Mouse (Mus musculus): ENCODE data around the gene Ets1. TPM values are rescaled to one million over a fixed set of nuclear protein-coding genes. Genes with fewer than 3 reads are reported as not detected.

The Ets1 gene
- total and polyA plus RNA-seq, 2 experiments from 2014 or later: 34.3 to 72.7 TPM

- Histone ChIP-seq H3K36me3 (replicated peaks; ENCODE audit: control insufficient read depth, insufficient read depth, low read length) (0 out of 2 replicates have a peak, but pooled peaks cover 5% of the 10 kb centered on the region), H3K9me3 (replicated peaks; ENCODE audit: control insufficient read depth, low read length) (no peaks in the 10 kb centered on the region), H3K4me3 (ENCODE audit: low read depth, low read length) (no peak overlapping the region), H3K4me2 (ENCODE audit: low read depth, low read length) (no peak overlapping the region), H3K4me1 (ENCODE audit: control insufficient read depth, insufficient read depth) (peaks cover 64% of the 10 kb centered on the region), H3K9ac (replicated peaks; ENCODE audit: low read depth, low read length) (no peak overlapping the region), H3K27me3 (ENCODE audit: control insufficient read depth, insufficient read depth, low read length) (no peaks in the 10 kb centered on the region), H3K27ac (ENCODE audit: low read depth) (peak overlapping the region; percentile 63; the same call in 1 of the 2 replicates)
- TF ChIP-seq EP300 (IDR thresholded peaks at IDR 0.05; ENCODE audit: low read depth) (no peak), CTCF (IDR thresholded peaks at IDR 0.05; ENCODE audit: low read depth) (no peak)
- 51% methylated on average over 4 of the region's 4 CpGs for WGBS
- ATAC-seq (ENCODE audit: insufficient read depth, low read depth) (no peak), DNase-seq (ENCODE audit: low spot score) (no peak)
Observed at GRCm38 (mm10) chr9:32713790-32714189, 77.8 kb downstream of the Ets1 start.

- no peaks in the 10 kb centered on the region for H3K9me3 ChIP-seq (replicated peaks; ENCODE audit: control insufficient read depth, low read length)
- H3K36me3 ChIP-seq (replicated peaks; ENCODE audit: control insufficient read depth, insufficient read depth, low read length): 0 out of 2 replicates have a peak, but pooled peaks cover 5% of the 10 kb centered on the region
- ATAC-seq (ENCODE audit: insufficient read depth, low read depth) (no peak), DNase-seq (ENCODE audit: low spot score) (no peak)
- peak overlapping the region; percentile 63 for H3K27ac ChIP-seq (ENCODE audit: low read depth)
- no peak overlapping the region for H3K4me3 ChIP-seq (ENCODE audit: low read depth, low read length)
- no peak overlapping the region for H3K9ac ChIP-seq (replicated peaks; ENCODE audit: low read depth, low read length)
- no peaks in the 10 kb centered on the region for H3K27me3 ChIP-seq (ENCODE audit: control insufficient read depth, insufficient read depth, low read length)
- H3K4me2 ChIP-seq (ENCODE audit: low read depth, low read length): no peak overlapping the region
- 52% methylated on average over 7 of the region's 7 CpGs for WGBS
- TF ChIP-seq EP300 (IDR thresholded peaks at IDR 0.05; ENCODE audit: low read depth) (no peak), CTCF (IDR thresholded peaks at IDR 0.05; ENCODE audit: low read depth) (no peak)
- H3K4me1 ChIP-seq (ENCODE audit: control insufficient read depth, insufficient read depth): peaks cover 64% of the 10 kb centered on the region
Observed at GRCm38 (mm10) chr9:32714487-32714886, 78.5 kb downstream of the Ets1 start.

GRCm38 (mm10) chr9:32715806-32716466 lies 79.9 kb downstream of the Ets1 start:
- Histone ChIP-seq H3K9me3 (replicated peaks; ENCODE audit: control insufficient read depth, low read length) (no peaks in the 10 kb centered on the region), H3K27me3 (ENCODE audit: control insufficient read depth, insufficient read depth, low read length) (no peaks in the 10 kb centered on the region), H3K4me3 (ENCODE audit: low read depth, low read length) (no peak overlapping the region), H3K36me3 (replicated peaks; ENCODE audit: control insufficient read depth, insufficient read depth, low read length) (0 out of 2 replicates have a peak, but pooled peaks cover 5% of the 10 kb centered on the region), H3K4me1 (ENCODE audit: control insufficient read depth, insufficient read depth) (peaks cover 69% of the 10 kb centered on the region), H3K9ac (replicated peaks; ENCODE audit: low read depth, low read length) (no peak overlapping the region), H3K4me2 (ENCODE audit: low read depth, low read length) (0 out of 2 replicates have a peak overlapping the region, but pooled peaks have one; percentile 5), H3K27ac (ENCODE audit: low read depth) (peak overlapping the region; percentile 63)
- TF ChIP-seq CTCF (IDR thresholded peaks at IDR 0.05; ENCODE audit: low read depth) (no peak), EP300 (IDR thresholded peaks at IDR 0.05; ENCODE audit: low read depth) (peak; percentile 78; the same call in 1 of the 2 replicates)
- ATAC-seq (ENCODE audit: insufficient read depth, low read depth) (peak; percentile 87), DNase-seq (ENCODE audit: low spot score) (peak; percentile 91)
- 21% methylated on average over 9 of the region's 9 CpGs for WGBS

- TF ChIP-seq CTCF (IDR thresholded peaks at IDR 0.05; ENCODE audit: low read depth) (no peak), EP300 (IDR thresholded peaks at IDR 0.05; ENCODE audit: low read depth) (no peak)
- Histone ChIP-seq H3K4me2 (ENCODE audit: low read depth, low read length) (no peak overlapping the region), H3K9ac (replicated peaks; ENCODE audit: low read depth, low read length) (no peak overlapping the region), H3K4me1 (ENCODE audit: control insufficient read depth, insufficient read depth) (peaks cover 62% of the 10 kb centered on the region), H3K36me3 (replicated peaks; ENCODE audit: control insufficient read depth, insufficient read depth, low read length) (0 out of 2 replicates have a peak, but pooled peaks cover 2% of the 10 kb centered on the region), H3K4me3 (ENCODE audit: low read depth, low read length) (no peak overlapping the region), H3K27me3 (ENCODE audit: control insufficient read depth, insufficient read depth, low read length) (no peaks in the 10 kb centered on the region), H3K9me3 (replicated peaks; ENCODE audit: control insufficient read depth, low read length) (no peaks in the 10 kb centered on the region), H3K27ac (ENCODE audit: low read depth) (peak overlapping the region; percentile 63)
- ATAC-seq (ENCODE audit: insufficient read depth, low read depth) (no peak), DNase-seq (ENCODE audit: low spot score) (no peak)
- 62% methylated on average over 12 of the region's 12 CpGs for WGBS
Observed at GRCm38 (mm10) chr9:32717268-32717920, 81.4 kb downstream of the Ets1 start.

- Histone ChIP-seq H3K36me3 (replicated peaks; ENCODE audit: control insufficient read depth, insufficient read depth, low read length) (no peaks in the 10 kb centered on the region; the same call in 1 of the 2 replicates), H3K9ac (replicated peaks; ENCODE audit: low read depth, low read length) (no peak overlapping the region), H3K4me2 (ENCODE audit: low read depth, low read length) (no peak overlapping the region), H3K4me1 (ENCODE audit: control insufficient read depth, insufficient read depth) (peaks cover 62% of the 10 kb centered on the region), H3K4me3 (ENCODE audit: low read depth, low read length) (no peak overlapping the region), H3K27ac (ENCODE audit: low read depth) (peak overlapping the region; percentile 63), H3K27me3 (ENCODE audit: control insufficient read depth, insufficient read depth, low read length) (no peaks in the 10 kb centered on the region), H3K9me3 (replicated peaks; ENCODE audit: control insufficient read depth, low read length) (no peaks in the 10 kb centered on the region)
- DNase-seq (ENCODE audit: low spot score) (no peak), ATAC-seq (ENCODE audit: insufficient read depth, low read depth) (no peak)
- TF ChIP-seq EP300 (IDR thresholded peaks at IDR 0.05; ENCODE audit: low read depth): no peak
- TF ChIP-seq CTCF (IDR thresholded peaks at IDR 0.05; ENCODE audit: low read depth): no peak
- 49% methylated on average over 9 of the region's 9 CpGs for WGBS
Observed at GRCm38 (mm10) chr9:32717931-32718820, 82.2 kb downstream of the Ets1 start.
